Mouse (Mus musculus) layer of hippocampus, adult 9-10 months (tissue): Measurements from ENCODE around the gene Lars2.
"Not testable (repeated sequence)": the region's sequence is repeated elsewhere in the genome, so short reads cannot be mapped to it uniquely, and the experiment has no call there.

Source experiments
- DNase-seq: peaks from one replicate; pipeline ENCODE4 v3.0.0; 2022; ENCODE audit warnings: low spot score

Gene Lars2

GRCm38 (mm10) chr9:123391140-123391849 is 24.6 kb downstream of the Lars2 start:
- DNase-seq, result no peak

- no peak for DNase-seq
These were observed 28.1 kb downstream of the Lars2 start for GRCm38 (mm10) chr9:123394856-123395255.

- DNase-seq, result no peak
These were observed 31.0 kb downstream of the Lars2 start for GRCm38 (mm10) chr9:123397701-123398100.

GRCm38 (mm10) chr9:123402215-123402614 is 35.5 kb downstream of the Lars2 start:
- no peak for DNase-seq

GRCm38 (mm10) chr9:123403031-123403430 is 36.3 kb downstream of the Lars2 start:
- no peak for DNase-seq

- DNase-seq, result no peak
These were observed 38.5 kb downstream of the Lars2 start for GRCm38 (mm10) chr9:123405231-123405630.

GRCm38 (mm10) chr9:123408771-123409170 is 42.0 kb downstream of the Lars2 start:
- DNase-seq, result no peak

GRCm38 (mm10) chr9:123429863-123430262 is 63.1 kb downstream of the Lars2 start:
- DNase-seq, result no peak

GRCm38 (mm10) chr9:123430973-123431372 is 64.2 kb downstream of the Lars2 start:
- no peak for DNase-seq

GRCm38 (mm10) chr9:123438223-123438622 is 71.5 kb downstream of the Lars2 start:
- DNase-seq, result no peak

- no peak for DNase-seq
These were observed 73.7 kb downstream of the Lars2 start for GRCm38 (mm10) chr9:123440230-123441058.

- not testable (repeated sequence) for DNase-seq
These were observed 80.4 kb downstream of the Lars2 start for GRCm38 (mm10) chr9:123447101-123447500.

GRCm38 (mm10) chr9:123448594-123448993 is 81.9 kb downstream of the Lars2 start:
- DNase-seq, result no peak

GRCm38 (mm10) chr9:123450174-123450573 is 83.4 kb downstream of the Lars2 start:
- peak; percentile 70 for DNase-seq

- DNase-seq, result no peak
These were observed 85.0 kb downstream of the Lars2 start for GRCm38 (mm10) chr9:123451772-123452171.

- no peak for DNase-seq
These were observed 90.2 kb downstream of the Lars2 start for GRCm38 (mm10) chr9:123456634-123457602.

GRCm38 (mm10) chr9:123457603-123458002 is 90.9 kb downstream of the Lars2 start:
- no peak for DNase-seq

- peak; percentile 40 for DNase-seq
These were observed 100.5 kb downstream of the Lars2 start for GRCm38 (mm10) chr9:123467141-123467620.

- DNase-seq, result no peak
These were observed 101.8 kb downstream of the Lars2 start for GRCm38 (mm10) chr9:123468406-123469085.

GRCm38 (mm10) chr9:123469087-123469486 is 102.4 kb downstream of the Lars2 start:
- no peak for DNase-seq

- DNase-seq, result no peak
These were observed 106.7 kb downstream of the Lars2 start for GRCm38 (mm10) chr9:123473377-123473776.
